Mouse (Mus musculus): ENCODE results near the gene 1700012B09Rik. TPM values are rescaled to one million over a fixed set of nuclear protein-coding genes. Genes with fewer than 3 reads are reported as not detected.
A peak's percentile ranks its signal among the peaks of the same experiment; 100 is the strongest.

Gene 1700012B09Rik
- total RNA-seq (2021): not detected
- long read RNA-seq, experiment 1: 0 reads
- long read RNA-seq, experiment 2: 0 reads

- no peak for DNase-seq (ENCODE audit: low spot score)
Measured at GRCm38 (mm10) chr9:14770803-14771471, at the start of gene 1700012B09Rik. 1700012B09Rik (minus strand) TSS chr9:14771030.

- DNase-seq (ENCODE audit: low spot score): no peak
Measured at GRCm38 (mm10) chr9:14810111-14810510, 39.3 kb upstream of the 1700012B09Rik start.

GRCm38 (mm10) chr9:14806786-14807185 lies 36.0 kb upstream of the 1700012B09Rik start:
- DNase-seq (ENCODE audit: low spot score): no peak

- no peak for DNase-seq (ENCODE audit: low spot score)
Measured at GRCm38 (mm10) chr9:14805714-14806113, 34.9 kb upstream of the 1700012B09Rik start.

GRCm38 (mm10) chr9:14787356-14787755 lies 16.5 kb upstream of the 1700012B09Rik start:
- DNase-seq (ENCODE audit: low spot score): no peak

- DNase-seq (ENCODE audit: low spot score): peak; percentile 96
Measured at GRCm38 (mm10) chr9:14784039-14785002, 13.5 kb upstream of the 1700012B09Rik start, which contains the start of the genes Mre11a and Ankrd49. Mre11a (plus strand) TSS chr9:14784654. Ankrd49 (minus strand) TSS chr9:14784856.

GRCm38 (mm10) chr9:14778341-14778740 lies 7.5 kb upstream of the 1700012B09Rik start:
- no peak for DNase-seq (ENCODE audit: low spot score)

GRCm38 (mm10) chr9:14773813-14774212 lies 3.0 kb upstream of the 1700012B09Rik start:
- no peak for DNase-seq (ENCODE audit: low spot score)

GRCm38 (mm10) chr9:14772074-14772473 lies 1.2 kb upstream of the 1700012B09Rik start:
- no peak for DNase-seq (ENCODE audit: low spot score)

GRCm38 (mm10) chr9:14769811-14770210 lies 1.0 kb downstream of the 1700012B09Rik start:
- DNase-seq (ENCODE audit: low spot score): no peak

- peak; percentile 36 for DNase-seq (ENCODE audit: low spot score)
Measured at GRCm38 (mm10) chr9:14764765-14765164, 6.1 kb downstream of the 1700012B09Rik start.

- DNase-seq (ENCODE audit: low spot score): no peak
Measured at GRCm38 (mm10) chr9:14759261-14759660, 11.6 kb downstream of the 1700012B09Rik start.

GRCm38 (mm10) chr9:14758590-14758989 lies 12.2 kb downstream of the 1700012B09Rik start:
- DNase-seq (ENCODE audit: low spot score): no peak

- DNase-seq (ENCODE audit: low spot score): no peak
Measured at GRCm38 (mm10) chr9:14754469-14754868, 16.4 kb downstream of the 1700012B09Rik start.

- no peak for DNase-seq (ENCODE audit: low spot score)
Measured at GRCm38 (mm10) chr9:14753947-14754346, 16.9 kb downstream of the 1700012B09Rik start.

GRCm38 (mm10) chr9:14752001-14752522 lies 18.8 kb downstream of the 1700012B09Rik start, which contains the start of gene Fut4:
Fut4 (minus strand) TSS chr9:14752393.
- peak; percentile 21 for DNase-seq (ENCODE audit: low spot score)

GRCm38 (mm10) chr9:14751503-14752000 lies 19.3 kb downstream of the 1700012B09Rik start:
- DNase-seq (ENCODE audit: low spot score): no peak

- no peak for DNase-seq (ENCODE audit: low spot score)
Measured at GRCm38 (mm10) chr9:14750901-14751502, 19.8 kb downstream of the 1700012B09Rik start.

- DNase-seq (ENCODE audit: low spot score): no peak
Measured at GRCm38 (mm10) chr9:14740151-14740924, 30.5 kb downstream of the 1700012B09Rik start, which contains the start of gene Piwil4. Piwil4 (minus strand) TSS chr9:14740733.

- no peak for DNase-seq (ENCODE audit: low spot score)
Measured at GRCm38 (mm10) chr9:14739498-14740150, 31.2 kb downstream of the 1700012B09Rik start.

Data from gastrocnemius, adult 18-20 months (tissue).